Mouse (Mus musculus): ENCODE data around the gene Zc3h12d. TPM values are rescaled to one million over a fixed set of nuclear protein-coding genes. Genes with fewer than 3 reads are reported as not detected.

The Zc3h12d gene
- total RNA-seq, 2 experiments from 2014 or later, result 0.09 to 0.21 TPM

DNA sequence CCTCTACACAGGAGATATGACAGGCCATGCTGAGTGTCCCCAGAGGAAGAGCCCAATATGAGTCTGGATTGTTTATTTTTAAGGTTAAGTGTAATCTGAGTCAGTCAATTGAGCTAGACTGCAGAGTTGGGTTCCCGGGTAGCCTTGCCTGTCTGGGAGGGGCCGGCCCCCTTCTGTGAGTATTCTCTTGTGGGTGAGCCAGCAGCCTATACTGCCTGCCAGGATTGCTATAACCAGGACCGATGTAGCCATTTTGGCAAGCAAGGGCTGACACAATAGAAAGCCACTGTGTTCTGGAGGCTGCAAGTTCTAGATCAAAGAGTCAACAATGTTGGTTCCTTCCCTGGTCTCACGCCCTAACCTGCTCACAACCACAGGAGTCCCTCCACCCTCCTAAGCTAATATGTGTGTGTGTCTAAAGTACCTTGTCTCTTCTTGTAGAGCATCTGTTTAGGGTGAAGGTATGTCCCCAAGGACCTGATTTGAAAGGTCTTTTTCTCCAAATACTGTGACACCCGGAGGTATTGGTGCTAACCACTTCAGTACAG, 6.7 kb downstream of the Zc3h12d start:
- DNase-seq (ENCODE audit: low spot score in 2 of 2), result no peak

DNA sequence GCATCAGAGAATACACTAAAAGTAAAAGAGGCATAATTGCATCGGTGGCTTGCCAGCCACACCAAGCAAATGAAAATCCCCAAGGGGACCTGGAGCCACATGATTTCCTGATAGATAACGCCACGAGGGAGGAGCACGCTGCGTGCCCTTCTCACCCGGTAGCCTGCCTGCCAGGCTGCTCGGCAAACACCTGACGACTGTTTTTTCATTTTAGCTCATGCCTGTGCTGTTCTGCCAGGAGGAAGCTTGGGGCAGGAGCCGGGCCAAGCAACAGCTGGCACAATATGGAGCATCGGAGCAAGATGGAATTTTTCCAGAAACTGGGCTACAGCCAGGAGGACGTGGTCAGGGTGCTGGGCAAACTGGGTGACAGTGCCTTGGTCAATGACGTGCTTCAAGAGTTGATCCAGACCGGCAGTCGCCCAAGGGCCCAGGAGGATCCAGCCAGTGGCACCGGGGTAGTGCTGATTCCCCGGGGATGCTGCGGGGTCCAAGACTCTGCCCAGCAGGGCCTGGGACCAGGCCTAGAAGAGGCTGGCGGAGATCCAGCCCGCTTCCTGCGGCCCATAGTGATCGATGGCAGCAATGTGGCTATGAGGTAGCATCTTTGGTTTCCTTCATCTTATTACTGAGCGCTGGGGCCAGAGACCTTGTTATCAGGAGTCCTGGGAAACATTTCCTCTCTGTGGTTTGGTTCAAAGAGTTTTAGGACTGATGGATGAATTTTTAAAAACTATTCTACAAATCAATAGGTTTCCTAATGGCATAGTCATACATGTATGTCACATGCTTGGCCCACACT, 7.5 kb downstream of the Zc3h12d start:
- DNase-seq (ENCODE audit: low spot score in 2 of 2), result no peak

DNA sequence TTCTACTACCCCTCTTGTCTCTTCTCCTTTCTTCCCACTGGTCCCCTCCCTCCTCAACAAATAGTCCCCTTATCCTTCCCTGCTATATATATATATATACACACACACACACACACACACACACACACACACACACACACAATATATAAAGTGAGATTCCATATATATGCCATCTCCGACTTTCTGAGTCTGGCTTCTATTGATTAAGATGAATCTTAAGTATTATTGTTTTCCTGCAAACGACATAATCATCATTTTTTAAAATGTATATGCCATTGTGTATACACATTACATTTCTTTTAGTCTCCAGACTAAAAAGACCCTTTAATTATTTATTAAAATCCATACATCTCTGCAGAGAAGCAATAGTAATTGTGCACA, 8.1 kb downstream of the Zc3h12d start:
- no peak for DNase-seq (ENCODE audit: low spot score in 2 of 2)

GRCm38 (mm10) chr10:7840785-7841184, 8.5 kb downstream of the Zc3h12d start:
- DNase-seq (ENCODE audit: low spot score in 2 of 2), result no peak

- DNase-seq (ENCODE audit: low spot score in 2 of 2), result peak; percentile 12 to 29
Measured at GRCm38 (mm10) chr10:7841571-7842080, 9.4 kb downstream of the Zc3h12d start.

- no peak for DNase-seq (ENCODE audit: low spot score in 2 of 2)
Measured at GRCm38 (mm10) chr10:7843181-7843580, 10.9 kb downstream of the Zc3h12d start.

GRCm38 (mm10) chr10:7844161-7844560, 11.9 kb downstream of the Zc3h12d start:
- no peak for DNase-seq (ENCODE audit: low spot score in 2 of 2)

- no peak for DNase-seq (ENCODE audit: low spot score in 2 of 2)
Measured at GRCm38 (mm10) chr10:7845136-7845535, 12.9 kb downstream of the Zc3h12d start.

GRCm38 (mm10) chr10:7845991-7846390, 13.7 kb downstream of the Zc3h12d start:
- DNase-seq (ENCODE audit: low spot score in 2 of 2), result no peak

GRCm38 (mm10) chr10:7847166-7847605, 14.9 kb downstream of the Zc3h12d start:
- DNase-seq (ENCODE audit: low spot score in 2 of 2), result no peak

GRCm38 (mm10) chr10:7851891-7852290, 19.6 kb downstream of the Zc3h12d start:
- no peak for DNase-seq (ENCODE audit: low spot score in 2 of 2)

GRCm38 (mm10) chr10:7860494-7860893, 28.2 kb downstream of the Zc3h12d start:
- DNase-seq (ENCODE audit: low spot score in 2 of 2), result no peak

DNA sequence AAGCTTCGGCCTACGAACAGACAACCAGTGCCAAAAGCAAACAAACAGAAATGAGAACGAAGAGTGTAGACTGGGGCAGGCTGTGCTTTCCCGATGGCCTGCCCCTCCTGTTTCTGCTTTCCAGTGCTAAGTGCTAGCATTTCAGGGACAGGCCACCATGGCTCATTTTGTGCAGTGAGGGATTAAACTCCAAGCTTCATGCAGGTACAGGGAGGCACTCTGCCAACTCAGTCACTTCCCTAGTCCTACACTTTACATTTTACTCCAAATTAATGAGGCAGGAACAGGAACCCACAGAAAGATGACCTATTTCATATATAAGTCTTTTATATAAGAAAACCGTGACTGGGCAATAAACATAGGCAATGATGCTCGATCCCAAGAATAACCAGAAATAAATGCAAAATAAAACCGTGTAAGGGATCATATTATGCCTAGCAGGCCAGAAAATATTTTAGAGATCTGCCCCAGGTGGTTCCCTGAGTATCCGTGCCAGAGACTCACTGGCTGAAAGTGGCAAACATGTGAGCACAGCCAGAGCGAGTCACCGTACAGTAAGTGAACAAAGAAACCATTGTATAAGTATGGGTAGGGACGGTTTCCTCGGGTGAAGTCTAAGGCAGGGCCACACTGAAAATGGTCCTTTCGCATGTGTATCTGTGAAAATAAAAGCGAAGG, 29.1 kb downstream of the Zc3h12d start:
- DNase-seq (ENCODE audit: low spot score in 2 of 2), result no peak

- no peak for DNase-seq (ENCODE audit: low spot score in 2 of 2)
Measured at GRCm38 (mm10) chr10:7861937-7862657, 29.8 kb downstream of the Zc3h12d start.

DNA sequence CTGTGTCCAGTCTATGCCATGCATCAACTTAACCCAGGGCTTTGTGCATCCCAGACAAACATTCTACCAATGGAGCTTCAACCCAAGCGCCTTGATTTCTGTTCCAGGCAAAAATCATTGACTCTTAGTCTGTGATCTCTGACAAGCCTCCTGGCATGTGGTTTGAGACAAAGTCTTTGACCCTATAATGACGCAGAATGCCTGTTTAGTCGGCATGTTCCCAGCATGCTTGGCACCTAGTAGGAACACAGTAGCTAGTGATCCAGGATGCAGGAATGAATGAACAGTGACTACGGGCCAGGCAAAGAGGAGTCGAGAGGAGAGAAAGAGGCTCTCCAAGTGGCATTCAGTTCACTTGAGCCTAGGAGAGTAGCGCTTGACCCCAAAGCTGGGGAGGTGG, 31.1 kb downstream of the Zc3h12d start:
- DNase-seq (ENCODE audit: low spot score in 2 of 2), result no peak

GRCm38 (mm10) chr10:7864184-7864583, 31.9 kb downstream of the Zc3h12d start:
- no peak for DNase-seq (ENCODE audit: low spot score in 2 of 2)

DNA sequence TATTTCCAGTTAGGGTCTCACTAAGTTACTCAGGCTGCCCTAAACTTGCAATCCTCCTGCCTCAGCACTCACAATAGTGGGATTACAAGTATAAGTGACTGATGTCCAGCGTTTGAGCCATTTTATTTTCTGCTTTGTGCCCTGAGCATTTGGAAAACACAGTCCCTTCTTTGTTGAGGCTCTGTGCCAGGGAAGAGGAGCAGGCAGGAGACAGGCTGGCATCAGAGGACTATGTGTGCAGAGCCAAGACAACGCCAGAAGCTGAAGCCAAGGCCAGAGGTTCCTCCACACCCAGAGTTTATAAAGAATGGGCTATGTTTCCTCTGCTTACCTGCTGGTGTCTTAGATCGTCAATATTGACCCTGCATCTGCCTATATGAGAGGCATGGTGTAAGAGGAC, 32.5 kb downstream of the Zc3h12d start:
- no peak for DNase-seq (ENCODE audit: low spot score in 2 of 2)

DNA sequence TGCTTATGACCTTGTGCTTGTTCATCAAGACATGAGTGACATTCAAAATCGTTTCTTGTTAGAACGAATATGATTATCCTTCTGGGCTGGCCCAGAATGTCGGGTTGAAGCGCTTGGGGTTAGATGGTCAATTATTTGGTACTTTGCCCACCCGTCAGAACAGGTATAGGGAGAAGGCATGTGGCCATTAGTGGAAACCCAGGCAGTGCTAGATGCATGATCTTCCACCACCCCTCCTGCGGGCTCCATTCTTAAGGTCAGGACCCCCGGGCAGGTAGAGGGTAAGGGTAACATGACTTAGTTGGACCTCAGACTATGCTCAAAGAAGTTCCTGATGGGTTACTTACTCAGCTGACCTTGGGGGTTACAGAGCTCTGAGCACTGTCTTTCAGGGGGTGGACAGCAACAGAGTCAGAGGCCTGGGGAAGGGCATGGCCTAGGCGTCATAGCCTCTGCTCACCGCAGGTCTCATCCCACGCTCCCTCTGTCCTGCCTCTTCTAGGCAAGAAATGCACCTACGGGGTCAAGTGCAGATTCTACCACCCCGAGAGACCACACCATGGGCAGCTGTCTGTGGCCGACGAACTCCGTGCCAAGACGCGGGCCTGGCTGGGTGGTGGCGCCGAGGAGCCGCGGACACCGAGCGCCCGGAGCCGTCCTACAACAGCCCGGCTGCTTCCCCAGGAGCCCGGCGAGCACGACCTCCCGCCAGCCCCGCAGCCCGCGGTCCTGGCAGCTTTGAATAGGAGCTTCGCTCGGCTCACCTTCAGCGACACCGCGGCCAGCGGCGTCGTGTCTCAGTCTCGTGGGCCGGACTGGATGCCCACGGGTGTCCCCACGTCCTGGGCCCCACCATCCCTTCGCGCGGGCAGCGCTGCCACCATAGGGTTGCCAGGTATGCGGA, 34.7 kb downstream of the Zc3h12d start:
- DNase-seq (ENCODE audit: low spot score in 2 of 2), result no peak

DNA sequence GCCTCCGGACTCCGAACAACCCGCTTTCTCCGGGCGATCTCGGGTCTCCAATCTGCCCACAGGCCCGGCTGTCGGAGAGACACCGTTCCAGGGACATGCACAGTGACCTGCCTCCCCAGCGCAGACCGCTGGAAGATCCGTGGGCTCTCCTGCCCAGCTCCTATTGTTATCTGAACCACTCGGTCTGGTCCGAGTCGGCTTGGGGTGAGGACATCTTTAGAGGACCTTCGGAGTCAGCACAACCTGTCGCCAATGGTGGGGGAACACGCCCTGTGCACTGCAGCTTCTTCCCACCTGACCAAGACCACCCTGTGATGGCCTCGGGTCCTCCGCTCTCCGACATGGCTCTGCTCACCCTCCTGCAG, 35.4 kb downstream of the Zc3h12d start:
- DNase-seq (ENCODE audit: low spot score in 2 of 2), result no peak

- DNase-seq (ENCODE audit: low spot score in 2 of 2), result no peak
Measured at GRCm38 (mm10) chr10:7869746-7870145, 37.5 kb downstream of the Zc3h12d start.

Data from layer of hippocampus, postnatal 14 days (tissue).